Mouse (Mus musculus) kidney, postnatal 14 days (tissue): Measurements from ENCODE around the gene Dhx40.
"Not testable (repeated sequence)": the region's sequence is repeated elsewhere in the genome, so short reads cannot be mapped to it uniquely, and the experiment has no call there.

Source experiments
- DNase-seq: peaks from one replicate; pipeline ENCODE4 v3.0.0; 2022; ENCODE audit warnings: mixed read lengths

Dhx40 gene

DNA sequence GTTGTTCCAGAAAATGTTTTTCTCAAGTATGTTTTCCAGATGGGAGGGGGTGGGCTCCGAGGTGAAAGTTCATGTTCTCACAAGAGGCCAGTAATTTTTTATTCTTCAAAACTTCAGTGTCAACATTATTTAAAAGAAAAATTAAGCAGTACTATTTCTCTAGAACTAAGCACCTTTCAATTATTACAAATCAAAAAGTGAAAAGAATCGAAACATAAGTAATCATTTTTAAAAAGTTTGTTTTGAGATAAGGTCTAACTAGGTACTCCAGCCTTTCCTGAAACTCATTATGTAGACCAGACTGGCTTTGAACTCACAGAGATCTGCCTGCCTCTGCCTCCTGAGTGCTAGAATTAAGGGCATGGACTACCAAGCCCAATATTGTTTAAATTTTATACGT is 8.7 kb upstream of the Dhx40 start:
- not testable (repeated sequence) for DNase-seq

GRCm38 (mm10) chr11:86814481-86814880 is 6.9 kb upstream of the Dhx40 start:
- not testable (repeated sequence) for DNase-seq

GRCm38 (mm10) chr11:86813256-86813655 is 5.7 kb upstream of the Dhx40 start:
- not testable (repeated sequence) for DNase-seq

- no peak for DNase-seq
These were observed 3.7 kb upstream of the Dhx40 start for GRCm38 (mm10) chr11:86811326-86811630.

DNA sequence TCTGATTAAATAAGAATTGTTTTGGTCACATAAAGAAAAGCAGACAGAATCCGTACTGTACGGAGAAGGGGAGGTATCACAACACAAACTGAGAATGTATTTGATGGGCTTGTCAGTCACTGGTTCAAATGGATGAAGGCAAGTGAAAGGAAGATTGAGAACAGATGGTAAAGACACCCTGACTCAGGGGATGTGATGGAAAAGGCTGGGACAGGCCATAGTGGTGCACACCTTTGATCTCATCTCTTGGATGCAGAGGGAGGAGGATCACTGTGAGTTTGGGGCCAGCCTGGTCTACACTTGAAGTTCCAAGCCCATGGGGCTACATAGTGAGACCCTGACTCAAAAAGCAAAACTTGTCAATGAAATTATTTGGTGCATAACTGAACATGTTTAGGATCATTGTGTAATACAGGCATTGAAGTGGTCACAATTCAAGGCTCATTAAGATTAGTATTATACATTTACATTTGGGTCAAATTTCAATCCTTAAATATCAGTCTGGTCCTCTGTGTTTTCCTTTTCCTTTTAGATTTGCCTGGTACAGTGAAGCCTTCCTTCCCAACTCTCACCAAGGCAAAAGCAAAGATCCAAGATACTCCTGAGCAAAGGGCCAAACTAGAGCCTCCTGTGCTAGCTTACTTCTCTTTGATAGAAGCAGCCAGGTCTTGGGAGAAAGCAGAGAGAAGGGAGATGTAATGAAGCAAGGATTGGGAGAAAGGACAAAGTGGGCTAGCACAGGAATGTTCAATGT is 3.2 kb upstream of the Dhx40 start:
- DNase-seq = no peak

- no peak for DNase-seq
These were observed 2.3 kb upstream of the Dhx40 start for GRCm38 (mm10) chr11:86809828-86810227.

DNA sequence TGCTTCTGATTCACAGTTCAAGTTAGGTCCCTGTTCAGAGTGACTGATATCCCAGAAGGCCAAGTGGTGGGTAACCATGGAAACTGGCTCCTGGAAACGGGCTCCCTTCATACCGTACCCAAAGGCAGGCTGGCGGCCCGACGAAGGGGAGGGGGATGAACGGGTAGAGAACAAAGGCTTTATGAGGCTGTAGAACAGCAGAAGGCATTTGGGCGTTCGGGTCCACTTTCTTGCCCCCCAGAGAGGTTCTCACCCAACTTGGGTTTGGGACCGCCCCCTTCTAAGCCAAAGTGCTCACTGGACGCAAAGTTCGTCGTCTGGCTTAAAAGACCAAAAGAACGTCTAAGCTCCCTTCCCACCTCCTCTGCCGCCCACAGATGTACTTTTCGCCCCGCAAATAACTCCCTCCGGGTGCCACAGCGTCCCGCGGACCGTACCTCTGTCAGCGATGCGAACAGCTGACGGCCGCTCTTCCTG is 507 bp downstream of the Dhx40 start:
- DNase-seq = peak; percentile 65

GRCm38 (mm10) chr11:86794161-86794560 is 13.4 kb downstream of the Dhx40 start:
- no peak for DNase-seq

GRCm38 (mm10) chr11:86787436-86787835 is 20.1 kb downstream of the Dhx40 start:
- DNase-seq = not testable (repeated sequence)

GRCm38 (mm10) chr11:86785767-86786166 is 21.8 kb downstream of the Dhx40 start:
- DNase-seq = no peak

- peak; percentile 43 for DNase-seq
These were observed 37.7 kb downstream of the Dhx40 start for GRCm38 (mm10) chr11:86769884-86770283.

- DNase-seq = no peak
These were observed 43.0 kb downstream of the Dhx40 start for GRCm38 (mm10) chr11:86764501-86764900.

GRCm38 (mm10) chr11:86763127-86763526 is 44.4 kb downstream of the Dhx40 start:
- not testable (repeated sequence) for DNase-seq

- DNase-seq = no peak
These were observed 47.2 kb downstream of the Dhx40 start for GRCm38 (mm10) chr11:86760357-86760756.

- no peak for DNase-seq
These were observed 47.7 kb downstream of the Dhx40 start for GRCm38 (mm10) chr11:86759886-86760285.

- no peak for DNase-seq
These were observed 48.3 kb downstream of the Dhx40 start for GRCm38 (mm10) chr11:86759226-86759625.

GRCm38 (mm10) chr11:86758559-86758958 is 49.0 kb downstream of the Dhx40 start:
- DNase-seq = no peak

- DNase-seq = peak; percentile 97
These were observed 49.8 kb downstream of the Dhx40 start, which contains the start of gene Cltc for GRCm38 (mm10) chr11:86757480-86758371. Gene Cltc (minus strand): TSS chr11:86757565.

- DNase-seq = no peak
These were observed 50.4 kb downstream of the Dhx40 start for GRCm38 (mm10) chr11:86757142-86757479.

- DNase-seq = peak; percentile 77
These were observed 51.1 kb downstream of the Dhx40 start for GRCm38 (mm10) chr11:86756156-86757141.

GRCm38 (mm10) chr11:86752404-86752803 is 55.1 kb downstream of the Dhx40 start:
- DNase-seq = no peak

- DNase-seq = no peak
These were observed 56.5 kb downstream of the Dhx40 start for GRCm38 (mm10) chr11:86751010-86751409.
